Mouse (Mus musculus) hindbrain, embryonic 12.5 days (tissue): ENCODE data around the gene Vmn1r210. TPM values are rescaled to one million over a fixed set of nuclear protein-coding genes. Genes with fewer than 3 reads are reported as not detected.
"Not testable (repeated sequence)": the region's sequence is repeated elsewhere in the genome, so short reads cannot be mapped to it uniquely, and the experiment has no call there.

Experiments
- ATAC-seq: fragments of 200-750 bp; cut with Nextera tagmentation; 2 replicates; pipeline ENCODE4 v1.8.0; 2017; ENCODE audit warnings: moderate TSS enrichment; ENCODE audit not compliant: low FRiP score
- H3K27ac ChIP-seq: fragments of 300-500 bp; sonication (generic); 2 replicates; pipeline ENCODE4 v1.5.1; 2016; ENCODE audit warnings: mild to moderate bottlenecking
- H3K27me3 ChIP-seq: fragments of 300-500 bp; sonication (generic); 2 replicates; pipeline ENCODE4 v1.6.1; 2016; ENCODE audit warnings: mild to moderate bottlenecking
- H3K36me3 ChIP-seq: fragments of 300-500 bp; sonication (generic); 2 replicates; pipeline ENCODE4 v1.6.1; 2016; ENCODE audit warnings: mild to moderate bottlenecking
- H3K4me1 ChIP-seq: fragments of 300-500 bp; sonication (generic); 2 replicates; pipeline ENCODE4 v1.6.1; 2016
- H3K4me2 ChIP-seq: fragments of 300-500 bp; sonication (generic); replicated peaks from 2 replicates; pipeline ENCODE4 v1.6.1; 2016; ENCODE audit warnings: mild to moderate bottlenecking
- H3K4me3 ChIP-seq: fragments of 300-500 bp; sonication (generic); 2 replicates; pipeline ENCODE4 v1.5.1; 2016; ENCODE audit warnings: mild to moderate bottlenecking
- H3K9ac ChIP-seq: fragments of 300-500 bp; sonication (generic); 2 replicates; pipeline ENCODE4 v1.6.1; 2016; ENCODE audit warnings: mild to moderate bottlenecking, moderate library complexity
- H3K9me3 ChIP-seq: fragments of 300-500 bp; sonication (generic); replicated peaks from 2 replicates; pipeline ENCODE4 v1.6.1; 2016; ENCODE audit warnings: mild to moderate bottlenecking
- WGBS: fragments of 180-500 bp; shearing (Covaris S2); methylation state at CpG from one replicate; pipeline ENCODE4 v1.1.7; 2016; 5-methylcytosine and 5-hydroxymethylcytosine counted together
- polyA plus RNA-seq: library from polyadenylated mRNA; unstranded; fragments of >200 nt; fragmentation: Nextera tagmentation; extraction: Ambion mirVana; gene quantifications from 2 replicates; pipeline ENCODE4 v1.2.1, GENCODE M21; 2016

Vmn1r210 gene
- not detected in 2 replicates for polyA plus RNA-seq

GRCm38 (mm10) chr13:22831248-22831647, at the start of gene Vmn1r210:
Gene Vmn1r210, minus strand, starts transcription at chr13:22831348.
- no peak within 1 kb of the TSS for H3K9ac ChIP-seq
- ATAC-seq, result no peak
- H3K4me3 ChIP-seq, result no peak within 1 kb of the TSS
- H3K9me3 ChIP-seq, result no peaks in the 10 kb centered on the region
- no peaks in the 10 kb centered on the region for H3K27me3 ChIP-seq
- H3K4me2 ChIP-seq, result no peak within 1 kb of the TSS
- no peak within 1 kb of the TSS for H3K27ac ChIP-seq
- H3K36me3 ChIP-seq, result no peaks in the 10 kb centered on the region
- H3K4me1 ChIP-seq, result no peaks in the 10 kb centered on the region
- WGBS, result 60% methylated on average over 4 of the region's 4 CpGs

- Histone ChIP-seq H3K27ac (no peak overlapping the region), H3K4me2 (no peak overlapping the region), H3K9ac (no peak overlapping the region), H3K9me3 (no peaks in the 10 kb centered on the region), H3K27me3 (no peaks in the 10 kb centered on the region), H3K4me1 (no peaks in the 10 kb centered on the region), H3K4me3 (no peak overlapping the region), H3K36me3 (no peaks in the 10 kb centered on the region)
- WGBS, result 100% methylated on average over 1 of the region's 1 CpGs
- no peak for ATAC-seq
Measured at GRCm38 (mm10) chr13:22879257-22879656, 48.1 kb upstream of the Vmn1r210 start.

GRCm38 (mm10) chr13:22857461-22857860, 26.3 kb upstream of the Vmn1r210 start, which contains the start of gene Vmn1r211:
Gene Vmn1r211, minus strand, starts transcription at chr13:22857561.
- Histone ChIP-seq H3K9me3 (no peaks in the 10 kb centered on the region), H3K27me3 (no peaks in the 10 kb centered on the region), H3K27ac (no peak within 1 kb of the TSS), H3K4me1 (no peaks in the 10 kb centered on the region), H3K4me2 (no peak within 1 kb of the TSS), H3K9ac (no peak within 1 kb of the TSS), H3K36me3 (no peaks in the 10 kb centered on the region), H3K4me3 (no peak within 1 kb of the TSS)
- ATAC-seq, result no peak
- 74% methylated on average over 1 of the region's 1 CpGs for WGBS

- 68% methylated on average over 4 of the region's 4 CpGs for WGBS
Measured at GRCm38 (mm10) chr13:22854760-22855159, 23.6 kb upstream of the Vmn1r210 start.

GRCm38 (mm10) chr13:22846798-22847197, 15.7 kb upstream of the Vmn1r210 start:
- Histone ChIP-seq H3K4me2 (no peak overlapping the region), H3K9ac (no peak overlapping the region), H3K36me3 (no peaks in the 10 kb centered on the region), H3K27ac (no peak overlapping the region), H3K27me3 (no peaks in the 10 kb centered on the region), H3K4me1 (no peaks in the 10 kb centered on the region), H3K9me3 (no peaks in the 10 kb centered on the region), H3K4me3 (no peak overlapping the region)
- 87% methylated on average over 1 of the region's 1 CpGs for WGBS
- no peak for ATAC-seq

More at GRCm38 (mm10) chr13:22854760-22855159, 23.6 kb upstream of the Vmn1r210 start:
- Histone ChIP-seq H3K9ac (no peak overlapping the region), H3K4me1 (no peaks in the 10 kb centered on the region), H3K4me2 (no peak overlapping the region), H3K27me3 (no peaks in the 10 kb centered on the region), H3K9me3 (no peaks in the 10 kb centered on the region), H3K27ac (no peak overlapping the region), H3K36me3 (no peaks in the 10 kb centered on the region), H3K4me3 (no peak overlapping the region)
- ATAC-seq, result no peak

GRCm38 (mm10) chr13:22844304-22844703, 13.2 kb upstream of the Vmn1r210 start:
- not testable (repeated sequence) for ATAC-seq, H3K27ac ChIP-seq, H3K4me3 ChIP-seq, H3K4me2 ChIP-seq, H3K4me1 ChIP-seq, H3K9ac ChIP-seq, H3K9me3 ChIP-seq, H3K27me3 ChIP-seq, H3K36me3 ChIP-seq
- 50% methylated on average over 3 of the region's 3 CpGs for WGBS

GRCm38 (mm10) chr13:22829395-22829794, 1.8 kb downstream of the Vmn1r210 start:
- WGBS, result 40% methylated on average over 7 of the region's 7 CpGs
- not testable (repeated sequence) for ATAC-seq, H3K4me1 ChIP-seq, H3K4me2 ChIP-seq, H3K36me3 ChIP-seq, H3K27me3 ChIP-seq, H3K9me3 ChIP-seq, H3K9ac ChIP-seq, H3K4me3 ChIP-seq, H3K27ac ChIP-seq

GRCm38 (mm10) chr13:22821601-22822000, 9.5 kb downstream of the Vmn1r210 start:
- ATAC-seq, result not testable (repeated sequence)
- WGBS, result 89% methylated on average over 1 of the region's 1 CpGs

GRCm38 (mm10) chr13:22809582-22809981, 21.6 kb downstream of the Vmn1r210 start, which contains the start of gene Vmn1r209:
Gene Vmn1r209, minus strand, starts transcription at chr13:22809682.
- not testable (repeated sequence) for H3K27me3 ChIP-seq, H3K4me2 ChIP-seq, H3K9ac ChIP-seq, H3K36me3 ChIP-seq, ATAC-seq, H3K9me3 ChIP-seq, H3K27ac ChIP-seq, H3K4me3 ChIP-seq, H3K4me1 ChIP-seq

More at GRCm38 (mm10) chr13:22821601-22822000, 9.5 kb downstream of the Vmn1r210 start:
- not testable (repeated sequence) for H3K36me3 ChIP-seq, H3K4me2 ChIP-seq, H3K4me3 ChIP-seq, H3K9me3 ChIP-seq, H3K9ac ChIP-seq, H3K4me1 ChIP-seq, H3K27ac ChIP-seq, H3K27me3 ChIP-seq

GRCm38 (mm10) chr13:22788096-22788495, 43.1 kb downstream of the Vmn1r210 start:
- 81% methylated on average over 3 of the region's 3 CpGs for WGBS

GRCm38 (mm10) chr13:22784159-22784558, 47.0 kb downstream of the Vmn1r210 start:
- H3K9me3 ChIP-seq, H3K36me3 ChIP-seq, H3K4me3 ChIP-seq, H3K27me3 ChIP-seq, H3K4me2 ChIP-seq, ATAC-seq, H3K9ac ChIP-seq, H3K27ac ChIP-seq, H3K4me1 ChIP-seq: not testable (repeated sequence)

More at GRCm38 (mm10) chr13:22788096-22788495, 43.1 kb downstream of the Vmn1r210 start:
- H3K36me3 ChIP-seq, H3K9me3 ChIP-seq, H3K4me3 ChIP-seq, H3K4me1 ChIP-seq, H3K27ac ChIP-seq, H3K4me2 ChIP-seq, ATAC-seq, H3K27me3 ChIP-seq, H3K9ac ChIP-seq: not testable (repeated sequence)

- not testable (repeated sequence) for H3K9ac ChIP-seq, H3K4me1 ChIP-seq, H3K36me3 ChIP-seq, H3K9me3 ChIP-seq, H3K4me2 ChIP-seq, ATAC-seq, H3K4me3 ChIP-seq, H3K27ac ChIP-seq, H3K27me3 ChIP-seq
- no CpG with 5 or more reads among the region's 7 CpGs for WGBS
Measured at GRCm38 (mm10) chr13:22777300-22777699, 53.8 kb downstream of the Vmn1r210 start, which contains the start of gene Vmn1r208. Gene Vmn1r208, minus strand, starts transcription at chr13:22777400.
